Mouse (Mus musculus): ENCODE data around the gene Irf1.
"Not testable (repeated sequence)": the region's sequence is repeated elsewhere in the genome, so short reads cannot be mapped to it uniquely, and the experiment has no call there.

Gene Irf1

GRCm38 (mm10) chr11:53769760-53770124 lies at the start of gene Irf1:
TSS of gene Irf1 (plus strand) at chr11:53770014.
- peak; percentile 73 to 78 for DNase-seq (ENCODE audit: low spot score in 2 of 2)

- DNase-seq (ENCODE audit: low spot score in 2 of 2), result no peak
Observed at GRCm38 (mm10) chr11:53720715-53721114, 49.1 kb upstream of the Irf1 start, which contains the start of gene Il5. TSS of gene Il5 (plus strand) at chr11:53720794.

- DNase-seq (ENCODE audit: low spot score in 2 of 2), result no peak
Observed at GRCm38 (mm10) chr11:53731457-53731856, 38.4 kb upstream of the Irf1 start.

- no peak for DNase-seq (ENCODE audit: low spot score in 2 of 2)
Observed at GRCm38 (mm10) chr11:53732244-53732643, 37.6 kb upstream of the Irf1 start.

- DNase-seq (ENCODE audit: low spot score in 2 of 2), result no peak
Observed at GRCm38 (mm10) chr11:53733824-53734223, 36.0 kb upstream of the Irf1 start.

- DNase-seq (ENCODE audit: low spot score in 2 of 2), result no peak
Observed at GRCm38 (mm10) chr11:53734431-53734830, 35.4 kb upstream of the Irf1 start.

GRCm38 (mm10) chr11:53734970-53735681 lies 34.7 kb upstream of the Irf1 start:
- no peak for DNase-seq (ENCODE audit: low spot score in 2 of 2)

- peak in 1 of 2 experiments; percentile 58 for DNase-seq (ENCODE audit: low spot score in 2 of 2)
Observed at GRCm38 (mm10) chr11:53735682-53736245, 34.0 kb upstream of the Irf1 start.

- DNase-seq (ENCODE audit: low spot score in 2 of 2), result peak; percentile 59 to 75
Observed at GRCm38 (mm10) chr11:53736771-53737572, 32.8 kb upstream of the Irf1 start.

- DNase-seq (ENCODE audit: low spot score in 2 of 2), result peak in 1 of 2 experiments; percentile 46
Observed at GRCm38 (mm10) chr11:53737573-53737946, 32.3 kb upstream of the Irf1 start.

GRCm38 (mm10) chr11:53742353-53742752 lies 27.5 kb upstream of the Irf1 start:
- DNase-seq (ENCODE audit: low spot score in 2 of 2), result no peak

GRCm38 (mm10) chr11:53745260-53745659 lies 24.6 kb upstream of the Irf1 start:
- DNase-seq (ENCODE audit: low spot score in 2 of 2), result no peak

GRCm38 (mm10) chr11:53747985-53748384 lies 21.8 kb upstream of the Irf1 start:
- DNase-seq (ENCODE audit: low spot score in 2 of 2), result no peak

- DNase-seq (ENCODE audit: low spot score in 2 of 2), result no peak
Observed at GRCm38 (mm10) chr11:53748614-53749013, 21.2 kb upstream of the Irf1 start.

- DNase-seq (ENCODE audit: low spot score in 2 of 2), result no peak
Observed at GRCm38 (mm10) chr11:53749306-53749705, 20.5 kb upstream of the Irf1 start.

GRCm38 (mm10) chr11:53749716-53750352 lies 20.0 kb upstream of the Irf1 start:
- no peak for DNase-seq (ENCODE audit: low spot score in 2 of 2)

GRCm38 (mm10) chr11:53755011-53755595 lies 14.7 kb upstream of the Irf1 start:
- DNase-seq (ENCODE audit: low spot score in 2 of 2), result no peak

- no peak for DNase-seq (ENCODE audit: low spot score in 2 of 2)
Observed at GRCm38 (mm10) chr11:53757612-53758011, 12.2 kb upstream of the Irf1 start.

- not testable (repeated sequence) for DNase-seq (ENCODE audit: low spot score in 2 of 2)
Observed at GRCm38 (mm10) chr11:53758033-53758432, 11.8 kb upstream of the Irf1 start.

GRCm38 (mm10) chr11:53758791-53759351 lies 10.9 kb upstream of the Irf1 start:
- DNase-seq (ENCODE audit: low spot score in 2 of 2), result no peak

All from cerebellum, postnatal 4 days (tissue).